Mouse (Mus musculus) spleen, postnatal 4 days (tissue): ENCODE data around the gene Lnx2.

Experiments used
- DNase-seq, 2 experiments: peaks; one replicate each; pipeline ENCODE4 v3.0.0; 2022; ENCODE audit warnings: low spot score in 2 of 2

Lnx2 gene

GRCm38 (mm10) chr5:147076026-147076798 is at the start of gene Lnx2:
Lnx2 (minus strand) TSS chr5:147076586.
- peak; percentile 96 to 97 for DNase-seq

GRCm38 (mm10) chr5:147125542-147126185 is 49.3 kb upstream of the Lnx2 start:
- DNase-seq, result no peak

GRCm38 (mm10) chr5:147124794-147125193 is 48.4 kb upstream of the Lnx2 start:
- DNase-seq, result no peak

GRCm38 (mm10) chr5:147121146-147121545 is 44.8 kb upstream of the Lnx2 start:
- no peak for DNase-seq

GRCm38 (mm10) chr5:147117027-147117426 is 40.6 kb upstream of the Lnx2 start:
- no peak for DNase-seq

- DNase-seq, result no peak
Observed at GRCm38 (mm10) chr5:147115631-147116030, 39.2 kb upstream of the Lnx2 start.

- DNase-seq, result no peak
Observed at GRCm38 (mm10) chr5:147114738-147115137, 38.4 kb upstream of the Lnx2 start.

GRCm38 (mm10) chr5:147108861-147109591 is 32.6 kb upstream of the Lnx2 start:
- DNase-seq, result no peak

- no peak for DNase-seq
Observed at GRCm38 (mm10) chr5:147107276-147107675, 30.9 kb upstream of the Lnx2 start.

- no peak for DNase-seq
Observed at GRCm38 (mm10) chr5:147102295-147102694, 25.9 kb upstream of the Lnx2 start.

- no peak for DNase-seq
Observed at GRCm38 (mm10) chr5:147100180-147100579, 23.8 kb upstream of the Lnx2 start.

- DNase-seq, result no peak
Observed at GRCm38 (mm10) chr5:147098667-147099066, 22.3 kb upstream of the Lnx2 start.

GRCm38 (mm10) chr5:147096586-147096985 is 20.2 kb upstream of the Lnx2 start:
- no peak for DNase-seq

GRCm38 (mm10) chr5:147094296-147094695 is 17.9 kb upstream of the Lnx2 start:
- no peak for DNase-seq

- DNase-seq, result no peak
Observed at GRCm38 (mm10) chr5:147092448-147092847, 16.1 kb upstream of the Lnx2 start.

- DNase-seq, result no peak
Observed at GRCm38 (mm10) chr5:147090256-147090963, 14.0 kb upstream of the Lnx2 start.

- no peak for DNase-seq
Observed at GRCm38 (mm10) chr5:147089836-147090235, 13.4 kb upstream of the Lnx2 start.

GRCm38 (mm10) chr5:147086816-147087215 is 10.4 kb upstream of the Lnx2 start:
- DNase-seq, result no peak

GRCm38 (mm10) chr5:147085201-147085894 is 9.0 kb upstream of the Lnx2 start:
- no peak for DNase-seq

GRCm38 (mm10) chr5:147078110-147078900 is 1.9 kb upstream of the Lnx2 start:
- DNase-seq, result no peak
